Mouse (Mus musculus): ENCODE results near the gene Gse1. TPM values are rescaled to one million over a fixed set of nuclear protein-coding genes. Genes with fewer than 3 reads are reported as not detected.
A peak's percentile ranks its signal among the peaks of the same experiment; 100 is the strongest.

Gse1 gene
- 70.3 and 70.4 TPM in 2 replicates for polyA plus RNA-seq (2012; rRNA removed)

DNA sequence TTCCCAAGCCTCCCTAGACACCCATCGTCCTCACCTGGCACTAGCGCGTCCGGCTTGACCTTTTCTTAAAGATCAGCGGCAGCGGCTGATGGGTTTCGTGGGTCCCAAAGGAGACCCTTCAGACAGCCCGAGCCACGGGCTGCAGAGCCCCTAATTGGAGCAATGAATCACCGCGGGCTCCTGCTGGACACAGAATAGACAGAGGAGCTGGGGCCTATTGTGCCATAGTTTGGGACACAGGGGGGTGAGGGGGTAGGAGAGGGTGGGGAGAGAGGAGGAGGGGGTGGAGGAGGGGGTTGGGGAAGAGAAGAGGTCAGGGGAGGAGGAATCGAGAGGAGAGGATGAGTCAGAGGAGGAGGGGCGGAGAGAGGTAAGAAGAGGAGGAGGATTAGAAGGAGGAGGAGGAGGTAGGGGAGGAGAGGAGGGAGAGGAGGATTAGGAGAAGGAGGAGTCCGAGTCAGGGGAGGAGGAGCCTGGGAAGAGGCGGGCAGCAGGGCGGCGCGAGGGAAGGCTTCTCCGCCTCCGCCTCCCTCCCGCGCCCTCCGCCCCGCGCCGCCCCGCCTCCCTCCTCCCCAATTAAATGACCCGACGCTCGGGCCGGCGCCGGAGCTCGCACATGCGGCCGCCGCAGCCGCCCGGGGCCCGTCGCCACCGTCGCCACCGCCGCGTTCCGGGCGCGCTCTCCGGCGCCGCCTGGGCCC lies at the start of gene Gse1:
Gse1 (plus strand) TSS at position 566 of the 701 bp plus-strand sequence.
- DNase-seq (ENCODE audit: low read depth): peak; percentile 94
- TF ChIP-seq CTCF (IDR thresholded peaks at IDR 0.05; ENCODE audit: borderline replicate concordance, extremely low read depth, insufficient read depth, insufficient read length): no peak

DNA sequence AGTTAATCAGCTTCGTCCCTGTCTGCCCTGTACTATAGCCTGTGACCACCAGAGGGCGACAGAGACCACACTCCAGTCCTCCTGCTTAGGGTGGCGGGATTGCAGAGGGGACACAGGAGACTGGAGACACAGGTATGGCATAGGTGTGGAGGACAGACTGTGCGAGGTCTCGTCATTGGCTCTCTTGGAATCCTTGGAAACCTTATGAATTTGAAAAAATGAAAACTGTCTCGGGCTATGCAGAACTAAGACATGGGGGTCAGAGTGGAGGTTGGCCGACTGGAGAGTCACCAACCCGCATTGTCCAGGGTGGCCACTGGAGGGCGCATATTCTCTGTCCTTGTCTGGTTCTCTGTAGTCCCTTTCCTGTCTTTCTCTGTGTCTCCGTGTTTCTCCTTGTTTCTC lies 49.2 kb upstream of the Gse1 start:
- DNase-seq (ENCODE audit: low read depth): peak; percentile 94
- no peak for TF ChIP-seq POLR2A (IDR thresholded peaks at IDR 0.05; ENCODE audit: borderline replicate concordance, extremely low read depth, insufficient read depth, insufficient read length, poor library complexity, severe bottlenecking)
- TF ChIP-seq CTCF (IDR thresholded peaks at IDR 0.05; ENCODE audit: borderline replicate concordance, extremely low read depth, insufficient read depth, insufficient read length): peak; percentile 91

GRCm38 (mm10) chr8:120180445-120180970 lies 47.7 kb upstream of the Gse1 start:
- no peak for TF ChIP-seq CTCF (IDR thresholded peaks at IDR 0.05; ENCODE audit: borderline replicate concordance, extremely low read depth, insufficient read depth, insufficient read length)
- TF ChIP-seq POLR2A (IDR thresholded peaks at IDR 0.05; ENCODE audit: borderline replicate concordance, extremely low read depth, insufficient read depth, insufficient read length, poor library complexity, severe bottlenecking): no peak
- DNase-seq (ENCODE audit: low read depth): peak; percentile 67

DNA sequence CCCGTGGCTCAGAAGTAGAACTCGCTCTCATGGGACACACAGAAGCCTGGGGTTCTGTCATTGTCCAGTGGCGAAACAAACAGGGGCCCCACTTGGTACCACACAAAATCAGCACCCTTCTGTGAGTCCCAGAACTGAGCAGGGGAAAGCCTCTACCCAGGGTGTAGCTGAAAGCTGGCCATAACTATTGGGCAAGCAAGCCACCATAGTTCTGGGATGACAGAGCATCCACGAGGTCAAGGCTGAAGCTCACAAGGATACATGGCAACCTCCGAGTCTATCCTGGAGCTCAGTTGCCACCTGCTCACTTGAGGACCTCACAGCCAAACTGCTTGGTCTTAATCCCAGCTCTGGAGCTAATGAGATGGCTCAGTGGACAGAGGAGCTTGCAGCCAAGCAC lies 47.0 kb upstream of the Gse1 start:
- no peak for DNase-seq (ENCODE audit: low read depth)
- TF ChIP-seq POLR2A (IDR thresholded peaks at IDR 0.05; ENCODE audit: borderline replicate concordance, extremely low read depth, insufficient read depth, insufficient read length, poor library complexity, severe bottlenecking): no peak
- no peak for TF ChIP-seq CTCF (IDR thresholded peaks at IDR 0.05; ENCODE audit: borderline replicate concordance, extremely low read depth, insufficient read depth, insufficient read length)

DNA sequence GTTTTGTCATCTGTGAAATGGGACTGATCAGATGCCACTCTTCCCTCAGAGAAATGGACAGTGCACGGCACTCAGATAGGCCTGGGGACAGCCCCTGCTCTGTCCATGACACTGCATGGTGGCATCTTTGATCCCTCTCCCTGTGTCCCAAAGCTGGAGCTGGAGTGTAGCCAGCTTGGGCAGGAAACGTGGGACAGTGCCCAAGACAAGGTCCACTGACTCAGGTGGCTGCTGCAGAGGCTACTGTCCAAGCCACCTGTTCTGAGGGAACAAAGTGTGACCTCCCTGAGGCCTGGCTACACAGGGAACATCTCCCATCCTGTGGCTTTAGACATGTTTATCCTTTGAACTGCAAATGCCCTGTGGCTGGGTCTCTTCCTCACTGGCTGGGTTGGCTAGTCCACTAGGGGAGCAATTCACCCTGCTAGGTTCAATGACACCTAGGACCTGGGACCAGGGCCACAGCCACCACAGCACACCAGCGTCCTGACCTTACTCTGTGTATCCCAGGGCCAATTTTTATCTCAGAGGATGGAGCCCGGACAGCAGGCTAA lies 46.3 kb upstream of the Gse1 start:
- TF ChIP-seq CTCF (IDR thresholded peaks at IDR 0.05; ENCODE audit: borderline replicate concordance, extremely low read depth, insufficient read depth, insufficient read length): no peak
- no peak for TF ChIP-seq POLR2A (IDR thresholded peaks at IDR 0.05; ENCODE audit: borderline replicate concordance, extremely low read depth, insufficient read depth, insufficient read length, poor library complexity, severe bottlenecking)
- DNase-seq (ENCODE audit: low read depth): no peak

DNA sequence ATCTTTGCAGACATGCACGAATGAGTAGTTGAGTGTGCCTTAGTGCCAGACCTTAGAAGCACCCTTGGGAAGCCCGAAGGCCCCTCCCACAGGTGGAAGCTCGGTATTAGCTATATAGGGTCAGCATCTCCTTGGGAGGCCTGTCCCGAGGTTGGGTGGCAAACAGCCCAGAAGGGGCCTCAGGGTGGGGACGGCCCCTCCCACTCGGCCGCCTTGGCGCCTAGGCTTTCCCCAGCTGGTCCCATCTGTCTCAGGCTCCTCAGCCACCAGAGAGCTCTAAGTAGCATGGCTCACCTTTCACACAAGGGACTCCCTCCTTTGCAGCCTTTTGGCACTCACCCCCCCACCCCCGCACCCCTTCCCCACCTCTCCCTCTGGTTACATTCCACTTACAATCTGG lies 43.9 kb upstream of the Gse1 start:
- DNase-seq (ENCODE audit: low read depth): peak; percentile 74
- TF ChIP-seq CTCF (IDR thresholded peaks at IDR 0.05; ENCODE audit: borderline replicate concordance, extremely low read depth, insufficient read depth, insufficient read length) (no peak), POLR2A (IDR thresholded peaks at IDR 0.05; ENCODE audit: borderline replicate concordance, extremely low read depth, insufficient read depth, insufficient read length, poor library complexity, severe bottlenecking) (no peak)

DNA sequence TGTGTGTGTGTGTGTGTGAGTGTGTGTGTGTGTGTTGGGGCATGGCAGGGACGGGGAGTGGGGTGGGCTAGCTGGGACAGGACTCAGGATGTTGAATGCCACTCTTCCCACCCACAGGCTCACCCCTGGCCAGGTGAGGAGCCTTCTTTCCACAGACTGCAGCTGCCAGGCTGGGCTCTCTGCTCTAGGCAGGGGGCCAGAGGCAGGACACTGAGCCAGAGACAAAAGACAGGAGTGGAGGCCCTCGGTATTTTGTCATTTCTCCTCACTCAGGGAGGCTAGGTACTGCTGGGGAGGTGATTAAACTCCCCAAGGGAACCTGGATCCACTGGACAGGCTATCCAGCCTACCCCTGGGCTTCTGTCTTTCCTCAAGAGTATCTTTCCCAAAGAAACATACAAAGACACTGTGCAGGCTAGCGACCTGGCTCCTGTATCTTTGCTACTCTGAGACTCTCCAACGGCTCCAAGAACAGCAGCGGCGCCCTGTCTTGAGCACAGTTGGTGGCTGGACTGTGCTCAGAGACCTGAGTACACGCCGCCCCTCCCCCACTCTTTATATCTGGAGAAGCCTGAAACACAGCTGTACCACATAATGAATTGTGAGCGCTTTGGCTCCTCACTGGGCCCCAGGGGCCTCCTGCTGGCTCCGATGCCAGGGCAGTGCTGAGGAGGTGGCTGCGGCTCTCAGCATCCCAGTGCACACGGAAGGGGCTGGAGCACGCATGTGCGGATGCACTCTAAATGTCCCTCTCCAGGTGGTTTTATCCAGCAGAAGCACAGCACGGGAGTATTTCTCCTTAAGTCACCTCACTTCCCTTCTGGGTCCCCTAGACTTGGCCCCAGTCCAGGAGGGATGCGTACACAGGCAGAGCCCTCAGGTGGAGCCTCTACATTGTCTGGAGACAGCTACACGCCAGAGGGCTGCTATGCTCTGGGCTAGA lies 43.1 kb upstream of the Gse1 start:
- DNase-seq (ENCODE audit: low read depth): peak; percentile 81
- no peak for TF ChIP-seq CTCF (IDR thresholded peaks at IDR 0.05; ENCODE audit: borderline replicate concordance, extremely low read depth, insufficient read depth, insufficient read length)
- TF ChIP-seq POLR2A (IDR thresholded peaks at IDR 0.05; ENCODE audit: borderline replicate concordance, extremely low read depth, insufficient read depth, insufficient read length, poor library complexity, severe bottlenecking): no peak

GRCm38 (mm10) chr8:120186454-120186853 lies 41.8 kb upstream of the Gse1 start:
- DNase-seq (ENCODE audit: low read depth): no peak

GRCm38 (mm10) chr8:120188510-120188909 lies 39.7 kb upstream of the Gse1 start:
- DNase-seq (ENCODE audit: low read depth): no peak
- TF ChIP-seq POLR2A (IDR thresholded peaks at IDR 0.05; ENCODE audit: borderline replicate concordance, extremely low read depth, insufficient read depth, insufficient read length, poor library complexity, severe bottlenecking) (no peak), CTCF (IDR thresholded peaks at IDR 0.05; ENCODE audit: borderline replicate concordance, extremely low read depth, insufficient read depth, insufficient read length) (no peak)

More at GRCm38 (mm10) chr8:120186454-120186853, 41.8 kb upstream of the Gse1 start:
- no peak for TF ChIP-seq POLR2A (IDR thresholded peaks at IDR 0.05; ENCODE audit: borderline replicate concordance, extremely low read depth, insufficient read depth, insufficient read length, poor library complexity, severe bottlenecking)
- no peak for TF ChIP-seq CTCF (IDR thresholded peaks at IDR 0.05; ENCODE audit: borderline replicate concordance, extremely low read depth, insufficient read depth, insufficient read length)

DNA sequence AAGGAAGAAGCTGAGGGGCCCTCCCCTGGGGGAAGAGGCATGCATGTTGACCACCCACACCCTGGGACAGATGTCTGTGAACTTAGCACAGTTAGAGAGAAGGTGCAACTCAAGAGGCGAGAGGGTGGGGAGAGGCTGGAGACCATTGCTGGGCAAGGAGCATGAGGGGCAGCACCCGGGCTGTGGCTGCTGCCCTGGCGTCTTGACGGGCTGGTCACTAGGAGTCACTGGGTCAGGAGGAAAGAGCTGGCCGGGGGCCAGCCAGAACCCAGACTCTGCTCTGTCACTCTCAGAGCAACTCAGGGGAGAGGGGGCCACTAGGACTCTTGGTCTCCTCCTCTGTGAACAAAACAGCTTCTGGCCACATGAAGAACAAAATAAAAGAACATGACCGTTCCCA lies 38.8 kb upstream of the Gse1 start:
- no peak for DNase-seq (ENCODE audit: low read depth)
- no peak for TF ChIP-seq CTCF (IDR thresholded peaks at IDR 0.05; ENCODE audit: borderline replicate concordance, extremely low read depth, insufficient read depth, insufficient read length)
- TF ChIP-seq POLR2A (IDR thresholded peaks at IDR 0.05; ENCODE audit: borderline replicate concordance, extremely low read depth, insufficient read depth, insufficient read length, poor library complexity, severe bottlenecking): no peak

Measured in brain, embryonic 14.5 days (tissue).